19 mouse cellular contexts compared by ENCODE assay signal in genomic region chr17:10393766-10394165, GRCm38 (mm10).
DNase-seq lines count a peak whose midpoint lies in the region; ATAC-seq and TF ChIP-seq lines count a peak whose summit lies in the region.
"Had no signal": no experiment of that assay in that cellular context is flagged by ENCODE, and none has a peak within 500 bp of the region (broad histone marks: within the 10 kb centered on the region; RNA-seq: fewer than 3 reads in every experiment).

No protein-coding gene starts in this region.

- peaks cover 80% of the 10 kb centered on the region for H3K4me1 ChIP-seq in heart, embryonic 10.5 days
- peaks cover 49% of the 10 kb centered on the region for H3K4me1 ChIP-seq in hindbrain, embryonic 13.5 days (replicated peaks)
- H3K4me1 ChIP-seq in hindbrain, embryonic 11.5 days (replicated peaks; ENCODE audit: control insufficient read depth, insufficient read depth, low read length), result 0 out of 2 replicates have a peak, but pooled peaks cover 2% of the 10 kb centered on the region
- H3K4me1 ChIP-seq in bone marrow macrophage, adult 2 months (ENCODE audit: control insufficient read depth, insufficient read depth, low read length), result peaks cover 45% of the 10 kb centered on the region
- peaks cover 10% of the 10 kb centered on the region for H3K4me1 ChIP-seq in hindbrain, postnatal 0 days (ENCODE audit: insufficient read depth, low read length)
- H3K4me1 ChIP-seq: stomach, embryonic 15.5 days had no signal

- no peak for ATAC-seq in hindbrain, embryonic 13.5 days (ENCODE audit: low FRiP score)
- no peak for ATAC-seq in hindbrain, embryonic 11.5 days (ENCODE audit: low FRiP score)
- no peak for ATAC-seq in hindbrain, postnatal 0 days
- ATAC-seq: forebrain, embryonic 15.5 days had no signal

- no peak overlapping the region for H3K4me2 ChIP-seq in hindbrain, embryonic 13.5 days
- H3K4me2 ChIP-seq in hindbrain, embryonic 11.5 days (replicated peaks; ENCODE audit: low read depth, low read length), result no peak overlapping the region
- H3K4me2 ChIP-seq in hindbrain, postnatal 0 days (ENCODE audit: low read depth, low read length), result no peak overlapping the region
- H3K4me2 ChIP-seq: forebrain, embryonic 15.5 days; kidney, embryonic 15.5 days; limb, embryonic 15.5 days; stomach, embryonic 15.5 days had no signal

- no peaks in the 10 kb centered on the region for H3K36me3 ChIP-seq in heart, embryonic 10.5 days
- H3K36me3 ChIP-seq in hindbrain, embryonic 13.5 days, result no peaks in the 10 kb centered on the region
- no peaks in the 10 kb centered on the region for H3K36me3 ChIP-seq in hindbrain, embryonic 11.5 days (ENCODE audit: control insufficient read depth, insufficient read depth, low read length)
- H3K36me3 ChIP-seq in hindbrain, postnatal 0 days (ENCODE audit: insufficient read depth, low read length), result no peaks in the 10 kb centered on the region
- H3K36me3 ChIP-seq: embryonic facial prominence, embryonic 10.5 days; forebrain, embryonic 15.5 days; kidney, embryonic 15.5 days; limb, embryonic 15.5 days; stomach, embryonic 15.5 days had no signal

- no peak overlapping the region for H3K9ac ChIP-seq in hindbrain, embryonic 13.5 days
- H3K9ac ChIP-seq in hindbrain, embryonic 11.5 days (ENCODE audit: low read depth, low read length), result no peak overlapping the region
- H3K9ac ChIP-seq in hindbrain, postnatal 0 days (replicated peaks; ENCODE audit: low read length), result no peak overlapping the region
- H3K9ac ChIP-seq: forebrain, embryonic 15.5 days; kidney, embryonic 15.5 days; limb, embryonic 15.5 days; stomach, embryonic 15.5 days had no signal

- DNase-seq in heart, embryonic 10.5 days (ENCODE audit: low spot score), result no peak
- no peak for DNase-seq in heart, postnatal 4 days
- DNase-seq in hindbrain, embryonic 11.5 days (ENCODE audit: low spot score), result no peak
- no peak for DNase-seq in hindbrain, postnatal 0 days (ENCODE audit: low spot score)
- DNase-seq in urinary bladder, postnatal 25 days (ENCODE audit: low spot score), result no peak
- DNase-seq in adrenal gland, postnatal 25 days, result no peak
- DNase-seq: adrenal gland, adult 2 months; cerebellum, adult 11-12 months; cerebellum, postnatal 36 days; lung, postnatal 10 days had no signal

- H3K9me3 ChIP-seq in heart, embryonic 10.5 days, result no peaks in the 10 kb centered on the region
- no peaks in the 10 kb centered on the region for H3K9me3 ChIP-seq in hindbrain, embryonic 13.5 days
- no peaks in the 10 kb centered on the region for H3K9me3 ChIP-seq in hindbrain, embryonic 11.5 days (ENCODE audit: control insufficient read depth, low read length)
- no peaks in the 10 kb centered on the region for H3K9me3 ChIP-seq in hindbrain, postnatal 0 days (ENCODE audit: low read length)
- H3K9me3 ChIP-seq: embryonic facial prominence, embryonic 10.5 days; forebrain, embryonic 15.5 days; kidney, embryonic 15.5 days; limb, embryonic 15.5 days; stomach, embryonic 15.5 days had no signal

- H3K27ac ChIP-seq in heart, embryonic 10.5 days, result peak overlapping the region; percentile 83
- H3K27ac ChIP-seq in hindbrain, embryonic 13.5 days, result peak overlapping the region; percentile 68
- H3K27ac ChIP-seq in hindbrain, embryonic 11.5 days (ENCODE audit: low read depth, low read length), result no peak overlapping the region
- peak overlapping the region; percentile 96; the same call in 1 of the 2 replicates for H3K27ac ChIP-seq in bone marrow macrophage, adult 2 months (ENCODE audit: insufficient read depth, low read depth, low read length)
- H3K27ac ChIP-seq in hindbrain, postnatal 0 days, result peak overlapping the region; percentile 77
- H3K27ac ChIP-seq: embryonic facial prominence, embryonic 10.5 days; kidney, embryonic 15.5 days; limb, embryonic 15.5 days; stomach, embryonic 15.5 days had no signal

- no peaks in the 10 kb centered on the region for H3K27me3 ChIP-seq in heart, embryonic 10.5 days (ENCODE audit: insufficient read depth, poor library complexity, severe bottlenecking)
- no peaks in the 10 kb centered on the region for H3K27me3 ChIP-seq in hindbrain, embryonic 13.5 days
- no peaks in the 10 kb centered on the region for H3K27me3 ChIP-seq in hindbrain, embryonic 11.5 days (ENCODE audit: control insufficient read depth, insufficient read depth, low read length)
- H3K27me3 ChIP-seq in hindbrain, postnatal 0 days (ENCODE audit: insufficient read depth, low read length), result no peaks in the 10 kb centered on the region
- H3K27me3 ChIP-seq: forebrain, embryonic 15.5 days; kidney, embryonic 15.5 days; limb, embryonic 15.5 days; stomach, embryonic 15.5 days had no signal

- TF ChIP-seq CTCF in bone marrow macrophage, adult 2 months (IDR thresholded peaks at IDR 0.05; ENCODE audit: low read depth, low read length), result no peak
- TF ChIP-seq CTCF in hindbrain, postnatal 0 days (IDR thresholded peaks at IDR 0.05; ENCODE audit: low read depth), result no peak

- H3K4me3 ChIP-seq in heart, embryonic 10.5 days, result no peak overlapping the region
- H3K4me3 ChIP-seq in hindbrain, embryonic 13.5 days, result no peak overlapping the region
- H3K4me3 ChIP-seq in hindbrain, embryonic 11.5 days (ENCODE audit: low read depth, low read length), result no peak overlapping the region
- no peak overlapping the region for H3K4me3 ChIP-seq in bone marrow macrophage, adult 2 months (ENCODE audit: insufficient read depth, low read length)
- H3K4me3 ChIP-seq in hindbrain, postnatal 0 days (ENCODE audit: low read length), result no peak overlapping the region
- H3K4me3 ChIP-seq: embryonic facial prominence, embryonic 10.5 days; forebrain, embryonic 15.5 days; kidney, embryonic 15.5 days; limb, embryonic 15.5 days; megakaryocyte, embryonic 14.5 days; myocyte; stomach, embryonic 15.5 days had no signal

- TF ChIP-seq POLR2A in bone marrow macrophage, adult 2 months (IDR thresholded peaks at IDR 0.05; ENCODE audit: borderline replicate concordance, low read depth, low read length), result no peak

- 53% methylated on average over 4 of the region's 4 CpGs for WGBS in heart, embryonic 10.5 days
- WGBS in hindbrain, embryonic 13.5 days, result 85% methylated on average over 4 of the region's 4 CpGs
- WGBS in hindbrain, embryonic 11.5 days, result 81% methylated on average over 4 of the region's 4 CpGs
- whole genome bisulfite sequencing in hindbrain, postnatal 0 days, result 73% methylated on average over 4 of the region's 4 CpGs
